Mouse (Mus musculus) cerebellum, postnatal 25 days (tissue): ENCODE results near the gene Pde6b.

Experiments used
- DNase-seq, 2 experiments: peaks; one replicate each; pipeline ENCODE4 v3.0.0; 2021; ENCODE audit warnings: mixed read lengths in 2 of 2

Gene Pde6b

GRCm38 (mm10) chr5:108465131-108465891 lies 77.1 kb downstream of the Pde6b start:
- no peak for DNase-seq

GRCm38 (mm10) chr5:108466647-108467046 lies 78.5 kb downstream of the Pde6b start:
- no peak for DNase-seq

- DNase-seq: no peak
Observed at GRCm38 (mm10) chr5:108469617-108470016, 81.4 kb downstream of the Pde6b start.

- no peak for DNase-seq
Observed at GRCm38 (mm10) chr5:108473737-108474136, 85.5 kb downstream of the Pde6b start.

GRCm38 (mm10) chr5:108475977-108476376 lies 87.8 kb downstream of the Pde6b start:
- DNase-seq: no peak
